Comparison of ENCODE assay signal across 20 mouse cellular contexts in genomic region chr6:112219641-112220040, GRCm38 (mm10). TPM values are rescaled to one million over a fixed set of nuclear protein-coding genes. Genes with fewer than 3 reads are reported as not detected.
"Had no signal": no experiment of that assay in that cellular context is flagged by ENCODE, and none has a peak within 500 bp of the region (broad histone marks: within the 10 kb centered on the region; RNA-seq: fewer than 3 reads in every experiment).

No protein-coding gene starts in this region.

- ATAC-seq: liver, postnatal 0 days; midbrain, embryonic 13.5 days; midbrain, embryonic 15.5 days had no signal

- H3K4me3 ChIP-seq: liver, embryonic 13.5 days; liver, embryonic 15.5 days; megakaryocyte, embryonic 14.5 days; midbrain, embryonic 13.5 days; midbrain, embryonic 15.5 days; neural tube, embryonic 12.5 days had no signal

- H3K9ac ChIP-seq: liver, embryonic 13.5 days; liver, embryonic 15.5 days; liver, postnatal 0 days; lung, embryonic 14.5 days; midbrain, embryonic 13.5 days; midbrain, embryonic 15.5 days; neural tube, embryonic 12.5 days had no signal

- H3K4me1 ChIP-seq: liver, embryonic 13.5 days; liver, embryonic 15.5 days; megakaryocyte, embryonic 14.5 days; neural tube, embryonic 12.5 days had no signal

- H3K27me3 ChIP-seq: liver, embryonic 13.5 days; liver, embryonic 15.5 days; megakaryocyte, embryonic 14.5 days; midbrain, embryonic 13.5 days; midbrain, embryonic 15.5 days; neural tube, embryonic 12.5 days had no signal

- DNase-seq: liver, embryonic 13.5 days; liver, postnatal 0 days; lung, embryonic 14.5 days; lung, postnatal 14 days; right cerebral cortex, adult 18-20 months; right cerebral cortex, postnatal 25 days; right cerebral cortex, postnatal 4 days; spleen, adult 18-20 months; thymus, adult 18-20 months; thymus, postnatal 14 days; thymus, postnatal 36 days had no signal

- H3K36me3 ChIP-seq: liver, embryonic 13.5 days; liver, embryonic 15.5 days; midbrain, embryonic 13.5 days; midbrain, embryonic 15.5 days; neural tube, embryonic 12.5 days had no signal

- H3K9me3 ChIP-seq: liver, embryonic 13.5 days; liver, embryonic 15.5 days; midbrain, embryonic 13.5 days; midbrain, embryonic 15.5 days; neural tube, embryonic 12.5 days had no signal

- H3K4me2 ChIP-seq: liver, embryonic 11.5 days; liver, embryonic 13.5 days; liver, embryonic 15.5 days; lung, embryonic 14.5 days; midbrain, embryonic 13.5 days; midbrain, embryonic 15.5 days; neural tube, embryonic 12.5 days had no signal

- H3K27ac ChIP-seq: liver, embryonic 13.5 days; liver, embryonic 15.5 days; macrophage; midbrain, embryonic 13.5 days; midbrain, embryonic 15.5 days; neural tube, embryonic 12.5 days had no signal

RNA-seq across cellular contexts. Expression of gene Lmcd1, which starts 53.9 kb away (rescaled TPM):
- total RNA-seq: monocyte, adult 5-6 weeks; neutrophil, adult 5-6 weeks had no signal
- polyA plus RNA-seq: macrophage had no signal
